Mouse (Mus musculus) megakaryocyte, embryonic 14.5 days (primary cell): ENCODE data around the gene Gadd45gip1.

Source experiments
- FLI1 ChIP-seq: IDR thresholded peaks from 2 replicates; pipeline ENCODE4 v1.6.1; 2012; ENCODE audit warnings: low read length, inconsistent platforms, mixed read lengths
- GATA1 ChIP-seq: IDR thresholded peaks from 3 replicates; pipeline ENCODE4 v1.6.1; 2012; ENCODE audit warnings: mixed read lengths, low read length, inconsistent platforms, borderline replicate concordance

DNA sequence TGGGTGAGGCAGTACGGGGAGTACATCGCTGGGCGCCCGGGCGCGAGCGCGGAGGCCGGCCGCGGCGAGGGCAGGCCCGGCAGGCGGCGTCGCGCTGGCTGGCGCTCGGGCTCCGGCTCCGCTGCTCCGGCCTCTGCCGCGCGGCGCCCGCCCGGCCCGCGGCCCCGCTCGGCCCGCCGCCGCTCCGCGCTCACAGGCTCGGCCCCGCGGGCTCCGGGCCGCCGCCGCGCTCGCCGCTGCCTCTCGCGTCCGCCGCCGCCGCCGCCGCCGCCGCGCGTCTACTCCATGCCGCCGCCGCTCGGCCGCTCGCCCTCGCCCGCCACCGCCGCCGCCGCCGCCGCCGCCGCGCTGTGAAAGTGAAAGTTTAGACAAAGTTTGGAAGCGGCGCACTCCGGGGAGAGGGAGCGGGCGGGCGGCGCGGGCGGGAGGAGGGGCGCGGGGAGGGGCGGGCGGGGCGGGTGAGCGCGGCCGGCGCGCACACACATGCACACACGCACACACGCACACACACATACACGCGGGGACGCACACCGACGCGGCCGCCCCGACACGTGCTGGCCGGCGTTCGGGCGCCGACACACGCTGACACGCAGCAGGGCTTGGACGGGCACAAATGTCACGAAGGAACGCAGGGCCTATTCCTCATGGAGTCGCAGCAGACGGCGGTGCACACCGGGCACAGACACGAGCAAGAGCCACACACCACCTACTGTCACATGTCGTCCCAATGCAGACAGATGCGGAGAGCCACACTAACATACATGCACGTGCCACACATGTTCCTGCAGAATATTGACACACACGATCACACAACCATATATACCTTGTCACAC is 31.1 kb upstream of the Gadd45gip1 start, which contains the start of gene Nfix:
- no peak for TF ChIP-seq GATA1
- TF ChIP-seq FLI1 = no peak
